Mouse (Mus musculus) neural tube, embryonic 10.5 days (tissue): ENCODE measurements at regions not wholly inside any gene's neighbourhood (a gene's known extent, or its start where the extent isn't known, plus 50 kb on each side); places are given as distances from the start of the nearest gene placed in this dataset.

Experiments used
- DNase-seq: peaks from one replicate; pipeline ENCODE4 v3.0.0-alpha.2; 2017; ENCODE audit warnings: low spot score; ENCODE audit errors: extremely low spot score

GRCm38 (mm10) chr8:79518966-79519365, 119.6 kb upstream of the Smad1 start:
- no peak for DNase-seq

GRCm38 (mm10) chr8:79515282-79515783, 116.0 kb upstream of the Smad1 start:
- no peak for DNase-seq

DNA sequence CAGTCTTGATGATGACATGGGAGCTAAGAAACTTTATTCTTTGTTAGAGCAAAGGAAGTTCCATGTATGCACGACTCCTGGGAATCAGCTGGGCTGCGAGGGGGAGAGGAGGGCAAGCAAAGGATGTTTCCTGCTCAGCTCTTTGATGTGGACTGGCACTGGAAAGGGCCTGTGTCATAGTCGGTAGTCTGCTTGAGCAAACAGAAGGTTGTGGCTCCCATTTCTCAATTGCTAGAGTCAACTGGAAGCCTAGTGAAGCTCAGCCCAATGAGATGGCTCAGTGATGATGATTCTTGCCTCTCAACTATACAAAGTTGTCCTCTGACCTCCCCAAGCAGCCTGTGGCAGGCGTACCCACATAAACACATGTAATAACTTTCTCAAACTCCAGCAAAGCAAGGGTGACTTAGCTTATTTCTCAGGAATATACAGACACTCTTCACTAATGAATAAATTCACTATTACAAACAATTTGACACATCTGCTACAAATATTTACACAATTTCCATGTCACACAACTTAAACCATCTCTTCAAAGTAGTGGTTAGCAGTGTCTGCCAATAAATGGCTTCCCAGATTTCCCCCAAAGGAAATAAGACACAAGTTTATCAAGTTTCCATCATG, 115.4 kb upstream of the Smad1 start:
- DNase-seq: no peak

DNA sequence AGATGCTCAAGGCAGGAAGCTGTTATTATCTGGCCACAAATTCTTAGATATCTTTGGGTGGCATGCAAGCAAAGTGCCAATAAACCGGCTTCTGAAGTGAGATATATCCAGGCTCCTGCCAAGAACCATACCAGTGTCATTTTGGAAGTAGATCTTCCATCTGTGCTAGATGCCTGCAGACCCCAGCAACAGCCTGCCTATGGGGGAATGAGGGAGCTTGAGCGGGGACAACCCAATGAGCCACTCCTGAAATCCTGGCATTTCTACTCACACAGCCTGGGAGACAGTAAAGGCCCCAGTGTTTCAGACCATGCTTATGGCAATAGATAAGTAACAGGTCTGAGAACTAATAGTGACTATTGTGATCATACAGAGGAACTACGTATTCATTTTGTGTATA, 109.3 kb upstream of the Smad1 start:
- no peak for DNase-seq

GRCm38 (mm10) chr8:79505381-79505780, 106.1 kb upstream of the Smad1 start:
- DNase-seq: no peak

DNA sequence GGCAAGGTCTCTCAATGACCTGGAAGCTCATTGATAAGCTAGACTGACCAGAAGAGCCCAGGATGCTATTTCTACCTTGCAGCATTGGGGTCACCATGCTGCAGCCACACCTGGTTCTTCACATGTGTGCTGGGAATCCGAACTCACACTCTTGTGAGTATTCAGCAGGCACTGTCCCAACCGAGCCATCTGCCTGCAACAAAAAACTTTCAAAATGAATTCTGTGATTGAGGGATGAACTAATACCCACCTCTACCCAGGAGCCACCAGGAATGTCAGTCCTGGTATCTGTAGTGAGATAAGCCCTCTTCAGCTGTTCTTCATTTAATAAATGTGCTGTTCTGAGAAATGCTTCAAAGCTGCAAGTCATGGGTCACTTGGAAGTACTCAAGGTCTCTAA, 104.6 kb upstream of the Smad1 start:
- no peak for DNase-seq

DNA sequence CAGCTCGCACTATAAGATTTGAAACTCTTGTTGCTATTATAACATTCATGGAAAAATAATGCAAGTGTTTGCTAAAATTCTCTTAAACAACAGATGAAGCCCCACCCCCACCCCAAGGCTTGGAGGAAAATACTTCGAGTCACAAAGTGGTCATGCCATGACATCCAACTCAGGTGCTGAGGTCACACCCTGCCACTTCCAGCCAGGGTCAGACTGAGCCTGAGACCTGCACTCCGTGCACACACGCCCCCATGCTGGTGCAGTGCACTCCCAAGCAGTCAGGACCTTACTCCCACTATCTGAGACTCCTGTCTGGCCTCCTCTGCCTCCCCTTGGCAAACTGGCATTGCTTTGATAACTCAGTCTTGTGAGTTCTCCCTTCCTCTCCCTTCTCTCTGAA, 102.7 kb upstream of the Smad1 start:
- DNase-seq: no peak

DNA sequence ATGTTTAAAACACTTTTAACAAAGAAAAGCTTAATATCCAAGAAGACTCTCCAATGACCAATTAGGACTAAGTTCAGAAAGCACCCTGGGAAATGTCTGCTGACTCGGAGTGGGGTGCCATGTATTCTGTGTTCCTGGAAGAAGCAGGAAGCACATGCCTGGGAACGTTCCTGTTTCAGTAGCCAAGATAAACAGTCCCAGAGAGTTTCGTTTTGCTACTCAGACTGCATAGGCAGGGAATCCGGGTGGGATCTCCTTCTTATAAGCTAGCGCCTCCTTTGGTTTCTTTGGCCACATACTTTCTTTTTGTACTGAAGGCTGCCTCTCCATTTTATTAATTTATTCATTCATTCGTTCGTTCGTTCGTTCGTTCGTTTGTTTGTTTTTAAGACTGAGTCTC, 101.9 kb upstream of the Smad1 start:
- DNase-seq: no peak

- DNase-seq: no peak
Observed at GRCm38 (mm10) chr8:79499258-79499657, 99.9 kb upstream of the Smad1 start.

DNA sequence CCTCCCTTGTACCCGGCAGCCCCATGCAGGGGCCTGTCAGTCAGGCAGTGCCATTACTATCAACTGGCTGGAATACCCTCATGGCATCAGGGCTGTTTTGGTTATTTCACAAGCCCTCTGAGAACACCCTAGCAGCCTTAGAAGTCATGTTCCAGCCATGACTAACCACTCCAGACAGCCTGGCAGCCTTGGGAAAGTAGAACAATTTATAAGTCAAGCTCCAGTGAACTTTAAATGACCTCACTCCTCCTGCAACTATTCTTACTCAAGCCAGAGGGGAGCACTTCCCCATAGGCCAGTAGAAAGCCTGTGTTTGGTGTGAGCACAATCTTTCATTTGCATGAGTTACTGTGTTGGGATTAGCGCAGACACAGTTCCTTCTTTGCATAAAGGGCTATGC, 99.3 kb upstream of the Smad1 start:
- no peak for DNase-seq

DNA sequence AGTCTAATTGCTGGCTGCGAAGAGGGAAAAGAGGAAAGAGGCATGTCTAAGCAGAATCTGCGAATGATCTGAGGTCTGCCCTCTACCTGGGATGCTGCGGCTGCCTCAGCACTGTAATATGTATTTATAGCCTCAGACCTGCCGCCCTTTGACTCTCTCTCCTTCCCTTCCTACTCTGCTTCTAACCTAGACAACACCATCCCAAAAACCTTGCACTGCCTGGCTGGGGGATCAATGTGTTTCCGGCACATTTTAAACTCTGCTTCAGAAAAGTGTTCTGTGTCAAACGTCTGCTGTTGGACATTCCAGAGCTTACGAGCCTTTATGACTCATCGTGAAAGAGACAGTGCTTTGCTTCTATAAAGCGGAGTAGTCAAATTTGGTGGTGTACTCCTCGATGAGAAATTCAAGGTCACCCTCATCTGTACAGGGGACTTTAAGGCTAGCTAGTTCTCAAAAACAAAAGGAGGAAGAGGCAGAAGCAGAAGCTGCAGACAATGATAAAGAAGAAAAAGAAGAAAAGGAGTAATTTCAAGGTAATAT, 91.9 kb upstream of the Smad1 start:
- DNase-seq: peak; percentile 11

DNA sequence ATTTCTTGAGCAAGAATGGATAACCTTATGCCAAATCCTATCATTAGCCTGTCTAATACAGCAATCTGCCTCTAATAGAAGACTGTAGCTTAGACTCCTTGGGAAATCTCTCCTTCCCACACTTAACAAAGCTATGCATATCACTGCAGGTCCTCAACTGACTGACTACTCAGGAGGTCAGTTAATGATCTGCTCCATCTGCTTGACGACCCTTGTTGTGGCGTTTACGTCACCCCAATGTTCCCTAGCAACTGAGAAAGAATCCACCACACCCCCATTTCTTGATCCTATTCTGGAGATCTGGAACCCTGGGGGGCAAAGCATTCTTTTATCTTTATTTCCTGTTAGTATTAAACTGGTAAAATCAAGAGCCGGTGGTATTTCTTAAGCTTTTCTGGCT, 91.4 kb upstream of the Smad1 start:
- DNase-seq: peak; percentile 9

- DNase-seq: peak; percentile 13
Observed at GRCm38 (mm10) chr8:79488861-79489260, 89.5 kb upstream of the Smad1 start.

- DNase-seq: no peak
Observed at GRCm38 (mm10) chr8:79487597-79487996, 88.3 kb upstream of the Smad1 start.

DNA sequence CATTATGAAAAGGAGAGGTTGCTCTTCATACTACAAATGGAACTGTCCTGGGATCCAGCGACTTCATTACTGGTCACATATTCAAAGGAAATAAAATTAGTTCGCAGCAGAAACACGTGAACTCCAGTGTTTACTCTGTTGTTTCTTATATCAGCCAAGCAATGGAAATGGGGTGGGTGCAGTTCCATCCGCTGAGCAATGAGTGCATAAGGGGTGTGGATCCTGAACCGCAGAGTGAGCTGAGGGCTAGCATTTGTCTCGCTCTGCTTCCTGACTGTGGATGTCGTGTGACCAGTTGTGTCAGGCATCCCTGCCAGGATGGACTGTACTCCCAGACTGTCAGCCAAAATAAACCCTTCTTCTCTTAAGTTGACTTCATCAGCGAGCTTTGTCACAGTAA, 80.0 kb upstream of the Smad1 start:
- DNase-seq: no peak

GRCm38 (mm10) chr8:79476012-79476411, 76.7 kb upstream of the Smad1 start:
- no peak for DNase-seq

- DNase-seq: no peak
Observed at GRCm38 (mm10) chr8:79474679-79475078, 75.4 kb upstream of the Smad1 start.

- DNase-seq: no peak
Observed at GRCm38 (mm10) chr8:79452101-79452500, 52.8 kb upstream of the Smad1 start.

DNA sequence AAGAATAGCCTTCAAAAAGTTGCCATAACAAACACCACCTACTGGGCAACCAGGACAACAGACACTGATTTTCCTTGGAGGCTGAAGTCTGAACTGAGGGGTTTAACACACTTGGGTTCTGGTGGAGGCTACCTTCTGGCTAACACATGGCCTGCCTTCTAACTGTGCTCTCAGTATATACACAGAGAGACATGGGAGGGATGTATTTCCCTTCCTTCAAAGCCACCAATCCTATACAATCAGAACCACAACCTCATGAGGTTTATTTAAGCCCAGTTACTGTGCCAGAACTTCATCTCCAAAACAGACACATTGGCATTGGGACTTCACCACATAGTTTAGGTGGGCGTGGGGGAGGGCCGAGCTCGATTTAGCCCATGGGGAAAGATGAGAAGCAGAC, 50.1 kb upstream of the Smad1 start:
- no peak for DNase-seq
